Mouse (Mus musculus): ENCODE measurements around the gene Clptm1l. TPM values are rescaled to one million over a fixed set of nuclear protein-coding genes. Genes with fewer than 3 reads are reported as not detected.

Gene Clptm1l
- total RNA-seq (2022), result 100 to 1,000 TPM; 116 to 132 (median 122) TPM

DNA sequence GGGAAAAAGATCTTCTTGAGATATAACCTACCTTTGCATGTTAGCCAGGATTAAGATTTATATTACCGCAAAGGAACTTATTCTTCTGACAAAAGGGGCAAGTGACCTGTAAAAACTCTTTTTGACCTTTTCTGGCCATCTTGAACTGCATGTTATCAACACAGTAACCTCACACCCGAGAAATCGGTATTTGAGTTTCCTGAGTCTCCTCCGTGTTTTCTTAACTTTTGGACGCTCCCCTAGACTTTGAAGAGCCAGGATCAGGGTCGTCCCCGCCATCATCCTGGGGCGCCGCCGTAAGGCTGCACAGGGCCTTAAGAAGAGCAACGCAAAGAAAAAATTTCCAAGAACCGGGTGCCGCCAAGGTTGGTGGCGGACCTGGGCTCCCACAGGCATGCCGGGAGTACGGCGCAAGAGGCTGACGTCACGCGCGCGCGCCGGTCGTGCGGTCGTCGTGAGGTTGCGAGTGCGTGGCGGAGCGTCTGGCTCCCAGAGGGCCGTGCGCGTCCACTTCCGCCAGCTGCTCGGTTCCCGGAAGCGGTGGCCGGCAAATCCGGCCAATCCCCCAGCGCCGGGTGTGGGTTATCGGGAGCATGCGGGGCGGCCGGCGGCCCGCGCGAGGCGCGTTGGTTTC, at the start of gene Clptm1l:
Gene Clptm1l (plus strand): TSS at position 485 of the 634 bp plus-strand sequence.
- peak; percentile 95 to 98 for DNase-seq (ENCODE audit: low spot score in 2 of 2)

- no peak for DNase-seq (ENCODE audit: low spot score in 2 of 2)
Measured at GRCm38 (mm10) chr13:73564201-73564600, 39.6 kb upstream of the Clptm1l start.

- no peak for DNase-seq (ENCODE audit: low spot score in 2 of 2)
Measured at GRCm38 (mm10) chr13:73575051-73575450, 28.8 kb upstream of the Clptm1l start.

DNA sequence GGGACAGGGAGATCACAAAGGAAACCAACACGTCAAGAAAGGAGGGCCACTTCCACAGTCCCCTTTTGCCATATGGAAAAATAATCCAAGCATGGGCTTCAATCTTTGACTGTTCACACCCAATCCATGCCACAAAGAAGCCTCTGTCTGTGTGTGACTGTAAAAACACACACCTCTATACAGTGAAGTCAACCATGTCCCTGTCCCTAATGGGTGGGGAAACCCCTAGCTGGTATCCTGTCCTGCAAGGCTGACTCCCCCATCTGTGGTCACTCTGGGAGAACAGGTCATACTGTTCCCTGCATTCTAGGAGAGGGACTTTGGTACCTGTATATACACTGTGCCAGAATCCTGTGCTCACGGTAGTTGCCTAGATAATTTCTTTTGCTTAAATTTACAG, 26.5 kb upstream of the Clptm1l start:
- DNase-seq (ENCODE audit: low spot score in 2 of 2), result no peak

DNA sequence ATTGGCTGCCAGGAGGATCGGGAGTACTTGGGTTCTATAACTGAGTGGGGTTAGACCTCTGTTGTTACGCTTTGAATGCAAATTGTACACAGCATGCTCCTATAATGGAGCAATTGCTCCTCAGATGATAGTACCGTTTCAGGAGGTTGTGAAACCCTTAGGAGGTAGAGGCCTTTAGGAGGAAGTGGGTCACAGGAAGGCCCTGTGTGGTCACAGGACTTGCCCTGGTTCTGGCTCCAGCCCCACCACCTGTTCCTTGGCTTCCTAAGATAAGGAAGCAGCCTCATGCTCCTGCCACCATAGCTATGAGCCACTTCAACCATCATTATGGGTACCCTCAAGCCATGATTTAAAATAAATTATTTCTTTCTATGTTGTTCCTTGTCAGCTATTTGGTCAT, 12.3 kb upstream of the Clptm1l start:
- no peak for DNase-seq (ENCODE audit: low spot score in 2 of 2)

DNA sequence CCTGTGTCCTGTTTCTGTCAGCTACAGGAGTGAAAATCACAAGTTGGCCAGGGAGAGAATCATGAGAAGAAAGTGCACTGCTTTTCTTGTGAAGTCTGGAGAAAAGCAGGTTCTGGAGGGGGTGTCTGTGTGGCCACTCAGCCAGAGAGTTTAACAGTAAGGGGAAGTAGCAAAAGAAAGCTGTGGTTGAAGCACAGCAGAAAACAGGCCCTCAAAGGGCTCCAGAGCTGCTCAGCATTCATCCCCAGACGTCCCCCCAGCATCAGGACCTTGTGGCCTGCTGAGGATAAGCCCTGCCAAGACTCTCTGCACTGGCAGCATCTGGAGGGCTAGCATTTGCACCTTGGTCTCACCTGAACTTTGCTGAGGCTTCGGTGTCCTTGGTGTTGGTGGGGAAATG, 11.3 kb upstream of the Clptm1l start:
- DNase-seq (ENCODE audit: low spot score in 2 of 2), result no peak

DNA sequence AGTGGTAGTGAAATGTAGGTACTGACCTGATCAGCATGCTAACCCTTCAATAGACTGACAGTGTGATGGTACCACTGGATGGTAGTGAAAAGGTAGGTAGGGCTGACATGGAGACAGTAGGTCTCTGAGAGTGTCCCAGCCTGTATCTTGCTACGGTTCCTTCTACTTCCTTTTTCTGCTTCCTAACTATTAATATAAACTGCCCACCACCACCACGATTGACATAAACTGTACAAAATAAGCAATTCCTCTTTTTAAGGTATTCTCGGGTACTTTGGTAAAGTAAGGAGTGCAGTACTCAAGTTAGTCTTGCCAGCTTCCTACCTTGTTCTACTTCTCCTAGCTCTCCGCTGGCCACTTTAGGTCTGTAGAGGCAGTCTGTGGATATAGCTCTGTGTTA, 7.5 kb upstream of the Clptm1l start:
- DNase-seq (ENCODE audit: low spot score in 2 of 2), result no peak

GRCm38 (mm10) chr13:73600217-73600616, 3.6 kb upstream of the Clptm1l start:
- DNase-seq (ENCODE audit: low spot score in 2 of 2), result no peak

DNA sequence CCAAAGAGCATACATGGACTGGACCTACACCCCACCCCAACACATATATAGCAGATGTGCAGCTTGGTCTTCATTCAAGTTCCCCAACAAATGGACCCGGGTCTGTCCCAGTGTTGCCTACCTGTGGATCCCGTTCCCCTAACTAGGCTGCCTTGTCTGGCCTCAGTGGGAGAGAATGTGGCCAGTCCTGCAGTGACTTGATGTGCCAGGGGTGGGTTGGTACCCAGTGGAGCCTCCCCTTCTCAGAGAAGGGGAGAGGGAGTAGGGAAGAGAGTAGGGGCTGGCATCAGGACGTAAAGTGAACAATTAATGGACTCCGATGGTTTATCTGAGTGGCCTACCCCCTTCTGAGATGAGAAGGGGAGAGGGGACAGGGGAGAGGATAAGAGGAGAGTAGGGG, 760 bp upstream of the Clptm1l start:
- DNase-seq (ENCODE audit: low spot score in 2 of 2), result no peak

DNA sequence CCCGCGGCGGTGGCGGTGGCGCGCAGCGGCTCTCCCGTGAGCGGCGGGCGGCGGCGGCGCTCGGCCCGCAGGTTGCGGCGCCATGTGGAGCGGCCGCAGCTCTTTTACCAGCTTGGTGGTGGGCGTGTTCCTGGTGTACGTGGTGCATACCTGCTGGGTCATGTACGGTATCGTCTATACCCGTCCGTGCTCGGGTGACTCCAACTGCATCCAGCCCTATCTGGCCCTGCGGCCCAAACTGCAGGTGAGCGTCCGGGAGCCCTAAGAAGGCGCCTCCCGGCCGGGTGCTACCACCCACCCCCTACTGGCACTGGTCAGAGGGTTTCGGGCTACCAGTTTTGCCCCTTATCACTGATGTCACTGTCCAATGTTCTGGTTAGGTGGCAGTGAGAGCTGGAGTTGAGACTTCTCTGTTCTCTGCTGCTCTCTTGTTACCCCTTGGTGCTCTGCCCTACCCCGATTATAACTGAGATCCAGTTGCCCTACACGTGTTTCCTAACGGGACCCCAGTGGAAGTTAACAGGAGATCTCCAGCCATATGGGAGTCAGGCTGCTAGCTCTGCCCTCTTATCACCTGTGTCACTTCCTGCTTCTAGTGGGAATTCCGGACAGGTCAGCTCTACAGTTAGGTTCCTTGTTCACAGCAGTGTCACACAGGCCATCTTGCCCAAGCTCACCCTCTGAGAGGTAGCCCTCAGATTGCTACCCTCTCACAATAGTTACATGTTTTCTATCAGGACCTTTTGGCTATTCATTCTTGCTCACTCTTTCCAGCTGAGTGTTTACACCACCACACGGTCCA, 551 bp downstream of the Clptm1l start:
- DNase-seq (ENCODE audit: low spot score in 2 of 2), result no peak

DNA sequence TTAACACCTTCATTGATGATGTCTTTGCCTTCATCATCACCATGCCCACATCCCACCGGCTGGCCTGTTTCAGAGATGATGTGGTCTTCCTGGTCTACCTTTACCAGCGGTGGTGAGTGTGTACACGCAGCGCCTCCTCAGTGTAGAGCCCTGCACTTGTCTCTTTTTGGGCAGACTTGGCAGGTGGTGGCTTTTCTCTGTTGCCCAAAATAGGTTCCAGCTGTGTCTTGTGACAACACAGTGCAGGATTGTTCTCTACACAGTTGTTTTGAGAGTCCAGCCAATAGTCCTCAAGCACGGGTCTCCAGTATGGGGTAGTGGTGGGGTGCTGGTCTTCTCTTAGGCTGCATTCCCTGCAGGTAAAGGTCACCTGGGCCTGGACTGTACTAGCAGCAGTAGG, 14.6 kb downstream of the Clptm1l start:
- DNase-seq (ENCODE audit: low spot score in 2 of 2), result no peak

GRCm38 (mm10) chr13:73620637-73621036, 16.8 kb downstream of the Clptm1l start:
- DNase-seq (ENCODE audit: low spot score in 2 of 2), result no peak

GRCm38 (mm10) chr13:73626410-73626744, 22.6 kb downstream of the Clptm1l start:
- no peak for DNase-seq (ENCODE audit: low spot score in 2 of 2)

DNA sequence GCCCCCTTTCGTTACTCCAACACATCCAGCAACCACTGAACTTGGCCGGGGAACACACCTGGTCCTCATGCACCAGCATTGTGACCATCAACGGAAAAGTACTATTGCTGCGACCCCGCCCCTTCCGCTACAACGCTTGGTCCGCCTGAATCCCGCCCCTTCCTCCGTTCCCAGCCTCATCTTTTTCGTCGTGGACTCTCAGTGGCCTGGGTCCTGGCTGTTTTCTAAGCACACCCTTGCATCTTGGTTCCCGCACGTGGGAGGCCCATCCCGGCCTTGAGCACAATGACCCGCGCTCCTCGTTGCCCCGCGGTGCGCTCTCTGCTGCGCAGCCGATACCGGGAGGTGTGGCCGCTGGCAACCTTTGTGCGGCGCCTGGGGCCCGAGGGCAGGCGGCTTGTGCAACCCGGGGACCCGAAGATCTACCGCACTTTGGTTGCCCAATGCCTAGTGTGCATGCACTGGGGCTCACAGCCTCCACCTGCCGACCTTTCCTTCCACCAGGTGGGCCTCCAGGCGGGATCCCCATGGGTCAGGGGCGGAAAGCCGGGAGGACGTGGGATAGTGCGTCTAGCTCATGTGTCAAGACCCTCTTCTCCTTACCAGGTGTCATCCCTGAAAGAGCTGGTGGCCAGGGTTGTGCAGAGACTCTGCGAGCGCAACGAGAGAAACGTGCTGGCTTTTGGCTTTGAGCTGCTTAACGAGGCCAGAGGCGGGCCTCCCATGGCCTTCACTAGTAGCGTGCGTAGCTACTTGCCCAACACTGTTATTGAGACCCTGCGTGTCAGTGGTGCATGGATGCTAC, 23.1 kb downstream of the Clptm1l start, which contains the start of gene Tert:
Gene Tert (plus strand): TSS at position 167 of the 805 bp plus-strand sequence.
- peak; percentile 23 to 36 for DNase-seq (ENCODE audit: low spot score in 2 of 2)

- DNase-seq (ENCODE audit: low spot score in 2 of 2), result no peak
Measured at GRCm38 (mm10) chr13:73628586-73629113, 24.8 kb downstream of the Clptm1l start.

GRCm38 (mm10) chr13:73631837-73632236, 28.0 kb downstream of the Clptm1l start:
- no peak for DNase-seq (ENCODE audit: low spot score in 2 of 2)

- DNase-seq (ENCODE audit: low spot score in 2 of 2), result no peak
Measured at GRCm38 (mm10) chr13:73637826-73638225, 34.0 kb downstream of the Clptm1l start.

DNA sequence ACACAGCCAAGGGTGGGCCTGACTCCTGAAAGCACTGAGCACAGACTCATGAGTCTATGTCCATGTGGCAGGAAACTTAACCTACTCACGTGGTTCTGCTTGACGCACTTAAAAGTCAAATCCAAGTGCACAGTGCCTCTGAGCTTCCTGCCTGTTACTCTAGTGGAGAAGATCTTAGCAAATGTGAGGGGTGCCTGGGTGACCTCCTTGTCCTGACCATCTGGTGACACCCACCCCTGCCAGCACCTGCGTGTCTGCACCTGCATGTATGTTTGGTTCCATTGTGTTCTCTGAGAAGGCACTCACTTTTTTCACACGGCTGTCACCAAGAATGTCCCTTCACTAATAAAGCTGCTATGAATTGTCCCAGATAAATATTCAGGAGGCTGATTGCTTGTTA, 37.5 kb downstream of the Clptm1l start:
- DNase-seq (ENCODE audit: low spot score in 2 of 2), result no peak

DNA sequence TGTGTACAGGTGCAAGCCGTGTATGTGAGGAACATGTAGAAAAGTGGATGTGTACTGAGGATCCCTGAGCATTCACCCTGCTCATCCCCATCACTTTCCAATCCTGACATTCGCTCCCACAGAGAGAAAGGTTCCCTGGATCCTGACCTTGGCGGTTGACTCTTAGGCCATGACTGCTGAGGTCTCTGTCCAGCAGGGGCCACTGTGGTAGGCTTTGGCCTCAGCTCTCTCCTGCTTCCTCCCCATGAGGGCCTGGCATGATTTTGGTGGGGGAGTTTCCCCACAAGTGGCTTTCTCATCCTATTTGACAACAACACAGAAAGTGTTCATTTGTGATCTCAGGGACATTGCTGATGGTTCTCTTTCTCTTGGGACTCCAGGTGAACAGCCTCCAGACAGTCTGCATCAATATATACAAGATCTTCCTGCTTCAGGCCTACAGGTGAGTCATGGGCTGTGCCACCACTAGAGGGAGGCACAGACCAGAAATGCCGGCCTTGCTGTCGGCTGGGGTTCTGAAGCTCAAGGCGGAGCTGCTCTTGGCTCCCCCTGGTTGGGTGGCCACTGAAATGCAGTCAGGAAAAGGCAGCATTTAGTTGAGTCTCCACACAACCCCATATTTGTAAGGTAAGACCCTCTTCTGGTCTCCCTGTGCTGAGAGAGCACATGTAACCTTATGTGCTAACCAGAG, 42.7 kb downstream of the Clptm1l start:
- DNase-seq (ENCODE audit: low spot score in 2 of 2), result peak; percentile 20 to 47

DNA sequence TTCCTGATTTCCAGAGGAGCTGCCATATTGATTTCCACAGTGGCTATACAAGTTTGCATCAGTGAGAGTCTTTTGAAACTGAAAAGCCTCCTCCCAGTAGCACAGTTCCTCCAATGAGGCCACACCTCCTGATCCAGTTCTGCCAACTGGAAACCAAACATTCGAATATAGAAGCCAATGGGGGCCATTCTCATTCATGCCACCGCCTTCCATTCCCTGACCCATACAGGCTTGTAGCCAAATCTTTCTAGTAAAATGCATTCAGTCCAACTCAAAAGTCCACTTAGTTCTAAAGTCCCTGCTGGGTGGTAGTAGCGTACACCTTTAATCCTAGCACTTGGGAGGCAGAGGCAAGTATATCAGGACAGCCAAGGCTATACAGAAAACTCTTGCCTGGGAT, 49.5 kb downstream of the Clptm1l start:
- no peak for DNase-seq (ENCODE audit: low spot score in 2 of 2)

DNA sequence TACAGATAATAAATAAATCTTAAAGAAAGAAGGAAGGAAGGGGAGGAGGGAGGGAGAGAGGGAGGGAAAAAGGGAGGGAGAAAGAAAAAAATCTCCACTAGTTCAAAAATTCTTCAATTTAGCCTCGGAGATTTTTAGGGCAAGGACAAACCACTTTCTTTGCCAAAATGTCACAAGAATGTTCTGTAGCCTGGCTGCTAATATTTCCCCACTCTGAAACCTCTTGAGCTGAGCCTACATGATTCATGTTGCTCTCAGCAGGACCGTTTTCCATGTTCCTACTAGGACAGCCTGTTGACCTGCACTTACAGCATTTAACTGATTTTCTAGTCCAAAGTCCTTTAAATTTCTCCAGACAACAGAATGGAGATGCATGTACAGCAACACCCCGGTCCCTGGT, 51.2 kb downstream of the Clptm1l start:
- DNase-seq (ENCODE audit: low spot score in 2 of 2), result no peak
